Mouse (Mus musculus): ENCODE measurements at regions not wholly inside any gene's neighbourhood (a gene's known extent, or its start where the extent isn't known, plus 50 kb on each side); places are given as distances from the start of the nearest gene placed in this dataset.

- no peak for TF ChIP-seq EP300 (IDR thresholded peaks at IDR 0.05)
- no peak for TF ChIP-seq CTCF (IDR thresholded peaks at IDR 0.05)
These were observed 384.1 kb downstream of the Setd4 start for GRCm38 (mm10) chr16:93219731-93220130.

Data from lung, postnatal 0 days (tissue).